Mouse (Mus musculus): Measurements from ENCODE around the gene Gtf3c6. TPM values are rescaled to one million over a fixed set of nuclear protein-coding genes. Genes with fewer than 3 reads are reported as not detected.
"Not testable (repeated sequence)": the region's sequence is repeated elsewhere in the genome, so short reads cannot be mapped to it uniquely, and the experiment has no call there.

Gtf3c6 gene
- 103 and 106 TPM in 2 replicates for polyA plus RNA-seq (2015; fragmentation: Nextera tagmentation; extraction: Ambion mirVana)

DNA sequence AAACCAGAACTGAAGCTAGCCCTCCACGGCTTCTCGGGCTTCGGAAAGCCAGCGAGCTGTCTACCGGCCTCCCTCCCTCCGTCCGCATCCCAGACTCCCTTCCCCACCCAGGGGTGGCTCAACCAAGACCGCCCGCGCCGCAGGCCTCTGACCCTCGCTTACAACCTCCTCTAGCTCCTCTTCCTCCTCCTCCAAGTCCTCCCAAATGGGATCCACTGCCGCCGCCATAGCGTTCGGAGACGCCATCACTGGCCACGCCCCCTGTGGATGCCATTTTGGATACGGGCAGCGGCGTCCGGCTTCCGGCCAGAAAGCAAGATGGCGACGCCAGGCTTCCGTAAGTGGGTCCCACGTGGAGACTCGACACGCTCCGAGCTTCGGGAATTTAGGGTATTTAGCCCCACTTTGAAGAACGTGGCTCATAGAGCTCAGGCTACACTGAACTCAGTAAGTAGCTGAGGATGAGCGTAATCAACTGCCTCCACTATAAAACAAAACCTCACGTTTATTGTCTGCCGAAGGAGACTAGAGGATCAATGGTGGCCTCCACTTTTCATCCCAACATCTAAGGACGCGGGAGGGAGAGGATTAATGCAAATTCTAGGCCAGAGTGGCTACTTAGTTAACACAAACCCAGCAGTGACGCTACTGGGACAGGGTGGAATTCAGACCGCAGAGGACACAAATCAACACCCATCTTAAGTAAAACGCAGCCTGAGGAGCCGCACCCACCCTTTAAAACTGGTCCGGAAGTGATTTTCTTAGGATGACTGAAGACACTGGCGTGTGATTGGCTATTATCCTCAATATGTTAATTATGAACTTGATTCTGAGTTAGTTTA lies at the start of gene Gtf3c6:
Gtf3c6 (minus strand) TSS at position 695 of the 842 bp plus-strand sequence.
- no peaks in the 10 kb centered on the region for H3K9me3 ChIP-seq (ENCODE audit: low read length)
- H3K4me2 ChIP-seq (replicated peaks; ENCODE audit: low read depth, low read length) = peak within 1 kb of the TSS; percentile 89
- peak within 1 kb of the TSS; percentile 91 for H3K9ac ChIP-seq (replicated peaks; ENCODE audit: low read length)
- H3K4me1 ChIP-seq (ENCODE audit: insufficient read depth, low read length) = peaks cover 12% of the 10 kb centered on the region
- 0% methylated on average over 43 of the region's 43 CpGs for WGBS
- no peaks in the 10 kb centered on the region for H3K27me3 ChIP-seq (ENCODE audit: insufficient read depth, low read length)
- peak within 1 kb of the TSS; percentile 98 for H3K27ac ChIP-seq (ENCODE audit: low read length)
- peaks cover 16% of the 10 kb centered on the region for H3K36me3 ChIP-seq (ENCODE audit: insufficient read depth, low read length)
- peak within 1 kb of the TSS; percentile 80 for H3K4me3 ChIP-seq (ENCODE audit: low read length)
- peak; percentile 79 for ATAC-seq (ENCODE audit: low FRiP score, low TSS enrichment)

DNA sequence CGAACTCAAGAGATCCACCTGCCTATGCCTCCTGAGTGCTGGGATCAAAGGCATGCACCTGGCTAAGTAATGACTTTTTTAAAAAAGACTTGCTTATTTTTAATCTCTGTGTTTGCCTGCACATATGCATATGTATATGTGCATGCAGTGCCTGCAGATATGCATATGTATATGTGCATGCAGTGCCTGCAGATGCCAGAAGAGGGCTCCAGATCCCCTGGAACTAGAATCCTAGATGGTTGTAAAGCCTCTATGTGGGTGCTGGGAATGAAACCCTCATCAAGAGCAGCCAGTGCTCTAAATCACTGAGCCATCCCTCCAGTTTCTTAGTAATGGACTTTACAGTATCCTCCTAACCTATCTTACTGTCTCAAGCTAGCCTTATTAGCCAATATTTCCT lies 48.1 kb upstream of the Gtf3c6 start:
- Histone ChIP-seq H3K9me3 (ENCODE audit: low read length) (peaks cover 6% of the 10 kb centered on the region; the same call in 1 of the 2 replicates), H3K27ac (ENCODE audit: low read length) (no peak overlapping the region), H3K4me1 (ENCODE audit: insufficient read depth, low read length) (no peaks in the 10 kb centered on the region), H3K4me2 (replicated peaks; ENCODE audit: low read depth, low read length) (no peak overlapping the region), H3K27me3 (ENCODE audit: insufficient read depth, low read length) (no peaks in the 10 kb centered on the region), H3K4me3 (ENCODE audit: low read length) (no peak overlapping the region), H3K36me3 (ENCODE audit: insufficient read depth, low read length) (no peaks in the 10 kb centered on the region), H3K9ac (replicated peaks; ENCODE audit: low read length) (no peak overlapping the region)
- 100% methylated on average over 1 of the region's 1 CpGs for WGBS
- no peak for ATAC-seq (ENCODE audit: low FRiP score, low TSS enrichment)

DNA sequence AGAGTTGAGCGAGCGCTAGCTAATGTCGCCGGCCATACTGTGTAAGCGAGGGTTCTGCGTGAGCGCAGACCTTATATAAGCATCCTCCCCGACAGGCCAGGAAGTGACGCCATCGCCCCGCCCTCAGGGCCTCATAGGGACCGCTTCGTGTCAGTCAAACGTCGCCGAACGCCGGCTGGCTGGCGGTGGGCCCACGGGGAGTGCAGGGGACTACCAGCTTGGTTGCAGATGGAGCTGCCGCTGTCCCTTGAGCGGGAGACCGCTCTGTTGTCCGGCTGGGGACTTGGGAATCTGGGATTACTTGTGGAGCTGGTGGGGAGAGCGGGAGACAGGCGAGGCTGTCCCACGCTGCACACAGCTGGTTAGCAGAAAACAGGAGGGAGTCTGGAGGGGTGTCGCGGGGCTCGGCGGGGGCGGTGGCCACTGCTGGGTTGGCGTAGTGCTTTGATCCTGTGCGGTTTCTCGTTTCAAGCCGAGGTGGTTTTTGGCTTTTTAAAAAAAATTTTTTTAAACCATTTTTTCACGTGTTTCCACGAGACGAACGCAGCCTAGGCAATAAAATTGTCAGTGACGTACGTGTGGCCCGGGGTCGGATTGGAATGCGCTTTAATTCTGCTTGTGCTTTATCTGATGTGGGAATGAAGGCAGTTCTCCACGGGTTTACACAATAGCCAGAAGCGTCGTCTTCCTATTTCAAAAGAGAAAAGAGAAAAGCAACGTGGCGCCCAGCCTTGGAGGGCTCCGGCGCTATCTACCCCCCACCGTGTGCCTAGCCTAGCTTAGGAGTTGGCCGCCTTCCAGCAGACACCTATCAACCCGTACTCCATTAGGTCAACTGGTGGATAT lies 44.5 kb upstream of the Gtf3c6 start, which contains the start of gene Amd1:
Amd1 (minus strand) TSS at position 47 of the 846 bp plus-strand sequence.
- Histone ChIP-seq H3K27me3 (ENCODE audit: insufficient read depth, low read length) (no peaks in the 10 kb centered on the region), H3K4me1 (ENCODE audit: insufficient read depth, low read length) (peaks cover 23% of the 10 kb centered on the region)
- WGBS = under 1% methylated on average over 55 of the region's 55 CpGs

DNA sequence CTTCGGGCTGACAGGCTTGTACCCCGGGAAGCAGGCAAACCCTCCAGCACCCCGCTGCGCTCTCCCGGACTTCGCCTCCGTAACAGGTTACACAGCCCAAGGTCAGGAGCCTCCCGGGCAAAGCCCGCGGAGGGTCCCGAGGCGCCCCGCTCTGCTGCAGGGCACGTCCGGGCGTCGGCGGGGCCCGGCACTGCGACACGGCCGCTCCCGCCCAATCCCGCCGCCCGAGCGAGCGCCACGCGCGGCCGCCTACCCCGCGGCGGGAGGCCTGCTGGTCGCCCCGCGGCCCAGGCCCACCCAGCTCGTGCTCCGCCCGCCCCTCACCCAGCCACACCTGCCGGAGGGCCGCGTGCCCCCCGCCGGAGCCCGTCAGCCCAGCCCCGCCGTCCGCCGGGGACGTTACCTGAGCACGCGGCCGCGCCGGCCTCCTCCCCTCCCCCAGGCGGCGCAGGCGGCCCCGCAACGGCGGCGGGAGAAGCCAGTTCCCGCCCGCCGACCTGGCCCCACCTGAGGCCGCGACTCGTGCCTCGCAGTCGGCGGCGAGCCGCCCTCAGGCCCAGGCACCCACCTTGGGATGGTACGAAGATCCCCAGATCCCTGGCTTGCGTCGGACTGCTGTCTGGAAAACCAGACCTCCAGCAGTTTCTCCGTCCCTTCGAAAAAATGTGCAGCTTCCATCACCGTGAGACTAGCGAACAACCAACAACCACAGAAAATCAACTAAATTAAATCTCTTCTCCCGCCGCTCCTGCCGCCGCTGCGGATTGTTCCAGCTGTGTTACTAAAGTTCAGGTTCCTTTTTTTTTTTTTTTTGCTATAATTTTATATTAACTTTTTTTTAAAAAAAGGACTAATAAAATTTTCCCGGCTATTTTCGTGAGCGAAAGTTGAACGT lies 43.5 kb upstream of the Gtf3c6 start:
- H3K4me3 ChIP-seq (ENCODE audit: low read length) = peak overlapping the region; percentile 93
- H3K9me3 ChIP-seq (ENCODE audit: low read length); H3K36me3 ChIP-seq (ENCODE audit: insufficient read depth, low read length); H3K27me3 ChIP-seq (ENCODE audit: insufficient read depth, low read length): not testable (repeated sequence)
- ATAC-seq (ENCODE audit: low FRiP score, low TSS enrichment) = peak; percentile 28
- H3K4me2 ChIP-seq (replicated peaks; ENCODE audit: low read depth, low read length) = peak overlapping the region; percentile 72
- H3K9ac ChIP-seq (replicated peaks; ENCODE audit: low read length) = peak overlapping the region; percentile 97
- under 1% methylated on average over 70 of the region's 91 CpGs for WGBS
- peaks cover 29% of the 10 kb centered on the region for H3K4me1 ChIP-seq (ENCODE audit: insufficient read depth, low read length)
- H3K27ac ChIP-seq (ENCODE audit: low read length) = peak overlapping the region; percentile 92

More for the DNA sequence above, 44.5 kb upstream of the Gtf3c6 start, which contains the start of gene Amd1:
- peak; percentile 97 for ATAC-seq (ENCODE audit: low FRiP score, low TSS enrichment)
- Histone ChIP-seq H3K9me3 (ENCODE audit: low read length) (peaks cover 6% of the 10 kb centered on the region; the same call in 1 of the 2 replicates), H3K27ac (ENCODE audit: low read length) (peak within 1 kb of the TSS; percentile 92), H3K4me3 (ENCODE audit: low read length) (peak within 1 kb of the TSS; percentile 93), H3K4me2 (replicated peaks; ENCODE audit: low read depth, low read length) (peak within 1 kb of the TSS; percentile 92), H3K9ac (replicated peaks; ENCODE audit: low read length) (peak within 1 kb of the TSS; percentile 97), H3K36me3 (ENCODE audit: insufficient read depth, low read length) (no peaks in the 10 kb centered on the region)

DNA sequence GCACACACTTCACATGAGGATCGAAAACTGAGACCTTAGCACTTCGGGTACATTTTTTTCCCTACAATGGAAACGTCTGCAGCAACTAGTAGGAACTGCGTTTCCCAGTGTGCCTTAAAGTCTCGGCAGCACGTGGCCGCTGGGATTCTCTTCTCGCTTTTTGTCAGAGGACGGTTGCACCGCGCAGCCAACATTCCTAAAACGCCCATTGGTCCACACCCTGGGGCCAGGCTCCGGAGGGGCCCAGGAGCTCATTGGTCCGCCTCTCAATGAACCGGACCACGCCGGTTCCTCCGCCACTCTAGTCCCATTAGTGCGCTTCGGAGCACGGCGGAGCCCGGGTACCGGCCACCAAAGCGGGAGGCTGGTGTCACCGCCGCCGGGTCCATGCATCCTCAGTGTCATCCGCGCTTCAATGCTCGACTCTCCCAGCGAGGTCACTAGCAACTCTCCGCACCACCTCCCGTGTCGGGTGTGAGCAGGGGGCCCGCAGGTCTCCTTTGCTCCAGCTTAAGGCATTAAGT lies 42.8 kb upstream of the Gtf3c6 start:
- H3K36me3 ChIP-seq (ENCODE audit: insufficient read depth, low read length) = no peaks in the 10 kb centered on the region
- H3K27me3 ChIP-seq (ENCODE audit: insufficient read depth, low read length) = no peaks in the 10 kb centered on the region
- peak overlapping the region; percentile 72 for H3K4me2 ChIP-seq (replicated peaks; ENCODE audit: low read depth, low read length)
- no peaks in the 10 kb centered on the region for H3K9me3 ChIP-seq (ENCODE audit: low read length)
- H3K9ac ChIP-seq (replicated peaks; ENCODE audit: low read length) = peak overlapping the region; percentile 97
- under 1% methylated on average over 36 of the region's 36 CpGs for WGBS
- peak overlapping the region; percentile 92 for H3K27ac ChIP-seq (ENCODE audit: low read length)
- peak; percentile 85 for ATAC-seq (ENCODE audit: low FRiP score, low TSS enrichment)
- H3K4me3 ChIP-seq (ENCODE audit: low read length) = peak overlapping the region; percentile 93
- H3K4me1 ChIP-seq (ENCODE audit: insufficient read depth, low read length) = peaks cover 33% of the 10 kb centered on the region

DNA sequence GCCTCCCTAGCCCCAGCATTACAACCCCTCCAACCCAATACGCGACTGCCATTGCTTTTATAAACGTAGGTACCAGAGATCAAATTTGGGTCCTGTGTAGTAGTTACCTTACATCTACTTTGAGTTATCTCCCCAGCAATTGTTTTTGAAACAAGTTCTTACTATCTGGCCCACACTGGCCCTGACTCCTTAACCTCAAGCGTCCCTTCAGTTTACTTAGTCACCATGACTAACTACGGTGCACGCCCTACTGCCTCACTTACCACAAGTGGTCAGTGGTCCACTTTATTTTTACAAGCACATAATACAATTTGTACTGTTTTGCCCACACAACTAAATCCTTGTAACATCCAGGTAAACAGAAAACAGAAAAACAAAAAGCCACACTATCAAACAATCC lies 34.7 kb upstream of the Gtf3c6 start:
- Histone ChIP-seq H3K9ac (replicated peaks; ENCODE audit: low read length) (no peak overlapping the region), H3K4me3 (ENCODE audit: low read length) (no peak overlapping the region)
- no peak for ATAC-seq (ENCODE audit: low FRiP score, low TSS enrichment)

DNA sequence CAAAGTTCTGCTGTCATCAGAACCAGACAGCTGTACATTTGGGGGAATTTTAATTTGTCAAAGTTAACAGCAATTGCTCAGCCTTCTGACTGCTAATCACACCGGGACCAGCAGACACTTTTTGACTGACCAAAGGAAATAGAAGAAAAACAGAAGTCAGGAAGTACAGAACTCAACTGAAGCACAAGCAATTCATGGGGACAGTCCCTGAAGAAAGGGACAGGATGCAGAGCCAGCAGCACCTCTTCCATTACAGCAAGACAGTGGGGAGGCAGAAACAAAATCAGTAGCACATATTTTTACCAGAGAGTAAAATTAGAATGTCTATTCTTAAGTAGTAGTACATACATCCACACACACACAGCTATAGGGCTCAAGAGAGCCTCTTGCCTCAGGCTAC lies 28.9 kb upstream of the Gtf3c6 start:
- no peak for ATAC-seq (ENCODE audit: low FRiP score, low TSS enrichment)
- 82% methylated on average over 1 of the region's 1 CpGs for WGBS
- H3K36me3 ChIP-seq (ENCODE audit: insufficient read depth, low read length) = peaks cover 40% of the 10 kb centered on the region

More for the DNA sequence above, 34.7 kb upstream of the Gtf3c6 start:
- no peak overlapping the region for H3K4me2 ChIP-seq (replicated peaks; ENCODE audit: low read depth, low read length)
- no peak overlapping the region for H3K27ac ChIP-seq (ENCODE audit: low read length)
- H3K27me3 ChIP-seq (ENCODE audit: insufficient read depth, low read length) = no peaks in the 10 kb centered on the region
- peaks cover 27% of the 10 kb centered on the region for H3K36me3 ChIP-seq (ENCODE audit: insufficient read depth, low read length)
- peaks cover 20% of the 10 kb centered on the region for H3K4me1 ChIP-seq (ENCODE audit: insufficient read depth, low read length)
- WGBS = 87% methylated on average over 6 of the region's 6 CpGs
- H3K9me3 ChIP-seq (ENCODE audit: low read length) = no peaks in the 10 kb centered on the region

DNA sequence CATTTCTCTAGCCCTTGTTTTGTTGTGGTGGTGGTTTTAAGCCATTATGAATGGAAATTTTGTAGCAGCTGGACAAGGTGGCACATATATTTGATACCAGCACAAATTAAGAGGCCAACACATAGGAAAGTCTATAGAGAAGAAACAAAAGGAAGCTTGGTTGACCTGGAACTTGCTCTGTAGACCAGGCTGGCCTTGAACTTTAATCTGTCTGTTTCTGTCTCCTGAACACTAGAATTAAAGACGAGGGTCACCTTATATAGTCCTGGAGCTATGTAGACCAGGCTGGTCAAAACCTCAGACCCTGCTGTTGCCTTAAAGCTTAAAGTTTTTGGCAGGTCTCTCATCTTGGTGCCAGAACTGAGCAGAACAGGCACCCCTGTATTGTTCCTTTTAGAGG lies 27.7 kb upstream of the Gtf3c6 start:
- no peak overlapping the region for H3K27ac ChIP-seq (ENCODE audit: low read length)
- no peaks in the 10 kb centered on the region for H3K27me3 ChIP-seq (ENCODE audit: insufficient read depth, low read length)
- no peaks in the 10 kb centered on the region for H3K4me1 ChIP-seq (ENCODE audit: insufficient read depth, low read length)
- no peaks in the 10 kb centered on the region for H3K9me3 ChIP-seq (ENCODE audit: low read length)
- H3K36me3 ChIP-seq (ENCODE audit: insufficient read depth, low read length) = peaks cover 30% of the 10 kb centered on the region
- ATAC-seq (ENCODE audit: low FRiP score, low TSS enrichment) = no peak
- H3K4me3 ChIP-seq (ENCODE audit: low read length) = no peak overlapping the region
- WGBS = 90% methylated on average over 1 of the region's 1 CpGs
- no peak overlapping the region for H3K9ac ChIP-seq (replicated peaks; ENCODE audit: low read length)
- no peak overlapping the region for H3K4me2 ChIP-seq (replicated peaks; ENCODE audit: low read depth, low read length)

More for the DNA sequence above, 28.9 kb upstream of the Gtf3c6 start:
- Histone ChIP-seq H3K9ac (replicated peaks; ENCODE audit: low read length) (no peak overlapping the region), H3K4me2 (replicated peaks; ENCODE audit: low read depth, low read length) (no peak overlapping the region), H3K4me1 (ENCODE audit: insufficient read depth, low read length) (no peaks in the 10 kb centered on the region), H3K27ac (ENCODE audit: low read length) (no peak overlapping the region), H3K27me3 (ENCODE audit: insufficient read depth, low read length) (no peaks in the 10 kb centered on the region), H3K9me3 (ENCODE audit: low read length) (no peaks in the 10 kb centered on the region), H3K4me3 (ENCODE audit: low read length) (no peak overlapping the region)

DNA sequence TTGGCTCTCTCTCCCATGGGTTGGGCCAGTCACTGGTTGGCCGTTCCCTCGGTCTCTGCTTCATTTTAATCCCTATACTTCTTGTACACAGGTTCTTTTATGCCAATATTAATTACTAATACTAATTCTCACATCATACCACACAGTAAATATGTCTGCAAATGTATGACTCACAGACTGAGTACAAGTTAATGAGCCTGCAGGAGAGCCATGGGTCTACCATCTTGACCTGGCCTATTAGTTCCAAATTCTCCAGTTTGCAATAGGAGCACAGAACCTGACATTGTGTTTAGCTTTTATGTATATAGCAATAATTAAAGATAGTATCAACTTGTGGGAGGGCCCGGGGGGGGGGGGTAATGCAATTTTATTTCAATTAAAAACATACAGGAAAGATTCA lies 27.1 kb upstream of the Gtf3c6 start:
- peaks cover 27% of the 10 kb centered on the region for H3K36me3 ChIP-seq (ENCODE audit: insufficient read depth, low read length)
- no peak for ATAC-seq (ENCODE audit: low FRiP score, low TSS enrichment)
- H3K27ac ChIP-seq (ENCODE audit: low read length) = no peak overlapping the region
- no peak overlapping the region for H3K9ac ChIP-seq (replicated peaks; ENCODE audit: low read length)
- no peaks in the 10 kb centered on the region for H3K27me3 ChIP-seq (ENCODE audit: insufficient read depth, low read length)
- WGBS = 93% methylated on average over 3 of the region's 3 CpGs
- no peak overlapping the region for H3K4me2 ChIP-seq (replicated peaks; ENCODE audit: low read depth, low read length)
- H3K4me3 ChIP-seq (ENCODE audit: low read length) = no peak overlapping the region
- H3K4me1 ChIP-seq (ENCODE audit: insufficient read depth, low read length) = no peaks in the 10 kb centered on the region
- H3K9me3 ChIP-seq (ENCODE audit: low read length) = no peaks in the 10 kb centered on the region

Measured in kidney, embryonic 16.5 days (tissue).